Mouse (Mus musculus) heart, adult 2 months (tissue): Measurements from ENCODE around the gene Unc119b. TPM values are rescaled to one million over a fixed set of nuclear protein-coding genes. Genes with fewer than 3 reads are reported as not detected.

Experiments
- DNase-seq, 2 experiments: peaks; one replicate each; pipeline ENCODE4 v3.0.0; 2021
- H3K27ac ChIP-seq: fragments of 200-600 bp; 2 replicates; pipeline ENCODE4 v1.8.1; 2022
- H3K27me3 ChIP-seq: fragments of 200-500 bp; 2 replicates; pipeline ENCODE4 v1.6.1; 2012; ENCODE audit warnings: mild to moderate bottlenecking, low read length, inconsistent platforms, mixed read lengths; ENCODE audit not compliant: control insufficient read depth, insufficient read depth
- H3K36me3 ChIP-seq: fragments of 200-500 bp; 2 replicates; pipeline ENCODE4 v1.6.1; 2012; ENCODE audit warnings: low read length, inconsistent platforms; ENCODE audit not compliant: control insufficient read depth, insufficient read depth
- H3K4me1 ChIP-seq: fragments of 200-500 bp; 2 replicates; pipeline ENCODE4 v1.6.1; 2011; ENCODE audit warnings: low read length; ENCODE audit not compliant: control insufficient read depth, insufficient read depth
- H3K4me3 ChIP-seq: fragments of 200-600 bp; 2 replicates; pipeline ENCODE4 v1.8.1; 2022
- H3K79me2 ChIP-seq: fragments of 200-500 bp; replicated peaks from 2 replicates; pipeline ENCODE4 v1.6.1; 2012; ENCODE audit warnings: mild to moderate bottlenecking, inconsistent platforms, low read length, moderate library complexity, mixed read lengths; ENCODE audit not compliant: control insufficient read depth, insufficient read depth
- H3K9ac ChIP-seq: fragments of 200-500 bp; 2 replicates; pipeline ENCODE4 v1.6.1; 2012; ENCODE audit warnings: low read depth, mild to moderate bottlenecking, control low read depth, inconsistent platforms, low read length, mixed read lengths
- CTCF ChIP-seq: fragments of 200-600 bp; IDR thresholded peaks from 2 replicates; pipeline ENCODE4 v1.8.1; 2022; ENCODE audit warnings: antibody characterized with exemption, mild to moderate bottlenecking, moderate library complexity
- EP300 ChIP-seq: fragments of 200-500 bp; IDR thresholded peaks from 2 replicates; pipeline ENCODE4 v1.6.1; 2011; ENCODE audit warnings: low read depth, low read length, control low read depth; ENCODE audit not compliant: insufficient read depth
- POLR2A ChIP-seq: fragments of 200-500 bp; IDR thresholded peaks from 2 replicates; pipeline ENCODE4 v1.6.1; 2011; ENCODE audit warnings: mild to moderate bottlenecking, low read depth, low read length, control low read depth; ENCODE audit not compliant: insufficient read depth
- WGBS: fragments of 180-500 bp; shearing (Covaris S2); methylation state at CpG from one replicate; pipeline ENCODE4 v1.1.7; 2018; 5-methylcytosine and 5-hydroxymethylcytosine counted together
- intact Hi-C: fragments of 180-260 bp; cut with DNase I; formaldehyde crosslinking; loops from one replicate; pipeline ENCODE4 v1.15.1; 2025
- polyA plus RNA-seq: library from polyadenylated mRNA; depleted of rRNA; stranded (reverse); fragments of >200 nt; gene quantifications from 2 replicates; pipeline ENCODE4 v1.2.3, GENCODE M21; 2012
- total RNA-seq, 2 experiments: library from RNA; stranded (reverse); gene quantifications; 2 replicates each; pipeline ENCODE4 v1.2.3; 2021

The Unc119b gene
- total and polyA plus RNA-seq, 3 experiments = 15.8 to 22.0 (median 18.4) TPM

DNA sequence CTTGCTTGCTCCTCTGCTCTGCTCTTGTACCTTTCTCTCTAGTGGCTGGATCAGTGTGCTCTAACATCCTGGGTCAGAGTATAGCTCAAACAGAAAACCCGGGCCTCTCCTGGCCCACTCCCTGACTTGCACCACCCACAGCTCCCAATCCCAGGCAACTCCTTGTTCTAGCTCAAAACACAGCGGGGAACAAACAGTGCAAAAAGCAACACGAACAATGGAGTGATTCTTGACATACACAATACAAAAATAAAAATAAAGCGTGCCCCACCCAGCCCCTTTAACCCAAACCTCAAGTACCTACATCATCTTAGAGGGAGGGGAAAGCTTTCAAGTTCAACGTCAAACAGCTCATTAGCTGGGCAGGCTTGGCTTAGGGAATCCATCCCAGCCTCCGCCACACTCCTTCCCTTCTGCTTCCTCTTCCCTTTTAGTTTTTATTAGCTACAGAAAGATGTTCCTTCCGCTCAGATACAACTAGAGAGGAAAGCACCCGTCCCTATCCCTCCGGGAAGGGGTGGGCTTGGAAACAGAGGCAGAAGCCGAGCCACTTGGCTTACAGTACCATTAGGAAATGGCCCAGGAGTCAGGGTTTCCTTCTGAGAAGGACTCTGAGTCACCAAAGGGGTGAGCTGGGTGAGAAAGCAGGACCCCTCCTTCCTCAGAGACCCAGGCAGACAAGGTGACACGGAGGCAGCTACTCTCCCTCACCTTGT is 10.6 kb upstream of the Unc119b start:
- H3K4me3 ChIP-seq = no peak overlapping the region

DNA sequence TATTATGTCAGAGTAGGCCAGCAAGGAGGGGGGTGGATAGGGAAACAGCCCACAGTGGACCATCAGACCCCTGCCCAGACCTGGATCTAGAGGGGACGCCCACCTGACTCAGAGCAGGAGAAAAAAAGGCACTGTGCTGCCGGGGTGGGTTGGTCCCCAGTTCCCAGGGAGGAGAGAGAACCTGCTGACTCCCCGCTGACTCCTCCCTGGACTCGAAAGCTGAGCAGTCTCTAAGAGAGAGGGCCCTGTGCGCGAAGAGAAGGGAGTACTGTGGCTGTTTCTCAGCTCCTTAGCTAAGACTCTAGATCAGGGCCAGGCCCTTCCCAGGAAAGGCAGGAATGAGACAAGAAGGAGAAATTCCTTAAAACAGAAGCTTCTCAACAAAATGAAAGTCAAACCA is 9.7 kb upstream of the Unc119b start:
- Histone ChIP-seq H3K79me2 (no peaks in the 10 kb centered on the region), H3K27ac (peak overlapping the region; percentile 78), H3K27me3 (no peaks in the 10 kb centered on the region), H3K4me3 (no peak overlapping the region), H3K4me1 (peaks cover 16% of the 10 kb centered on the region), H3K9ac (no peak overlapping the region), H3K36me3 (0 out of 2 replicates have a peak, but pooled peaks cover 4% of the 10 kb centered on the region)
- peak in 1 of 2 experiments; percentile 19 for DNase-seq
- intact Hi-C loops = loop anchor here (1.0 kb wide), 1 partner anchor 17 kb away; no protein-coding TSS in a partner anchor
- WGBS = 85% methylated on average over 6 of the region's 6 CpGs
- TF ChIP-seq EP300 (no peak), CTCF (no peak), POLR2A (no peak)

More for the DNA sequence above, 10.6 kb upstream of the Unc119b start:
- Histone ChIP-seq H3K4me1 (peaks cover 16% of the 10 kb centered on the region), H3K27ac (peak overlapping the region; percentile 78), H3K9ac (no peak overlapping the region; the same call in 1 of the 2 replicates), H3K79me2 (no peaks in the 10 kb centered on the region), H3K36me3 (0 out of 2 replicates have a peak, but pooled peaks cover 4% of the 10 kb centered on the region), H3K27me3 (no peaks in the 10 kb centered on the region)
- peak; percentile 44 to 54 for DNase-seq
- TF ChIP-seq POLR2A = 0 out of 2 replicates have a peak, but pooled peaks have one; percentile 11
- TF ChIP-seq EP300 = no peak
- intact Hi-C loops = no loop called here
- 43% methylated on average over 11 of the region's 11 CpGs for WGBS

DNA sequence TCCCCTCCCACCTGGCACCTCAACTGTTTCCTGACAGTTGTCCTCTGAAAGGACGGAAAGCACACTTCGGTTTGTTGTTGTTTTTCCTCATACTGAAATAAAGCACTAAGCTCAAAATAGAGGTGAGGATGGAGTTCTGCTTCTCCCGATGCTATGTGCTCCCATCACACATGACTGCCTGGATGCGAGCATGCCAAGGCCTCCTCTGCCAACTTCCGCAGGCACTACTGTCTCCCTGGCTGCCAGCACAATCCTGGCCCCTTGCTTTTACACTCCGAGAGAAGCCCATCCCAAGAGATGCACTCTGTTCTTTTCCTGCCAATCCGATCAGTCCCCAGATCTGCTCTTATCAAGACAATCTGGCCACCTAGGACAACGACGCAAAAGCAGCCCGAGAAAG is 8.8 kb upstream of the Unc119b start:
- Histone ChIP-seq H3K9ac (no peak overlapping the region), H3K4me3 (no peak overlapping the region), H3K36me3 (0 out of 2 replicates have a peak, but pooled peaks cover 4% of the 10 kb centered on the region), H3K4me1 (peaks cover 16% of the 10 kb centered on the region), H3K27ac (peak overlapping the region; percentile 78), H3K79me2 (no peaks in the 10 kb centered on the region), H3K27me3 (no peaks in the 10 kb centered on the region)
- 42% methylated on average over 10 of the region's 10 CpGs for WGBS
- TF ChIP-seq CTCF (no peak), EP300 (no peak), POLR2A (no peak)
- intact Hi-C loops = no loop called here
- DNase-seq = peak in 1 of 2 experiments; percentile 19

DNA sequence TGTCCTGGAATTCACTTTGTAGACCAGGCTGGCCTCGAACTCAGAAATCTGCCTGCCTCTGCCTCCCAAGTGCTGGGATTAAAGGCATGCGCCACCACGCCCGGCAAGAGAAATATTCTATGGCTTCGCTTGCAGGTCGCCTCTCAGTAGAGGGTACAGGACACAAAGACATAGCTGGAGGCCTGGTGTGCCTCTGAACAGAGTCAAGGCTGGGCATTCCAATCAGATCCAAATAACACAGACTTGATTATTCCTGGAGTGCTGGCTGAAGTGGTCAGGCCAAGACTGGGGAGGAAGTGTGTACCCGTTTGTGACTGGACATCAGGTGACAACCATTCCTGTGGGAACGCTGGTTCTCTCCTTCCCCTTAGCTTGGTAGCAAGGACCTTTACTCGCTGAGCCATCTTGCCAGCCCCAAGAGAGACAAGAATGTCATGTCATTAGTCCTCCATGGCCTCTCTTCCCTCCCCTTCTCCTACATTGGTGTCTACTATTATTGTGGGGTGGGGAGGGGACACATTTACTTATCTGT is 7.5 kb upstream of the Unc119b start:
- H3K4me3 ChIP-seq = no peak overlapping the region
- no peak for TF ChIP-seq CTCF
- no peak for TF ChIP-seq POLR2A
- no peak for TF ChIP-seq EP300
- intact Hi-C loops = no loop called here
- peak in 1 of 2 experiments; percentile 15 for DNase-seq
- peaks cover 16% of the 10 kb centered on the region for H3K4me1 ChIP-seq
- 0 out of 2 replicates have a peak, but pooled peaks cover under 1% of the 10 kb centered on the region for H3K36me3 ChIP-seq
- no peak overlapping the region; the same call in 1 of the 2 replicates for H3K27ac ChIP-seq
- H3K9ac ChIP-seq = no peak overlapping the region
- no peaks in the 10 kb centered on the region for H3K27me3 ChIP-seq
- no peaks in the 10 kb centered on the region for H3K79me2 ChIP-seq
- WGBS = 89% methylated on average over 9 of the region's 9 CpGs

DNA sequence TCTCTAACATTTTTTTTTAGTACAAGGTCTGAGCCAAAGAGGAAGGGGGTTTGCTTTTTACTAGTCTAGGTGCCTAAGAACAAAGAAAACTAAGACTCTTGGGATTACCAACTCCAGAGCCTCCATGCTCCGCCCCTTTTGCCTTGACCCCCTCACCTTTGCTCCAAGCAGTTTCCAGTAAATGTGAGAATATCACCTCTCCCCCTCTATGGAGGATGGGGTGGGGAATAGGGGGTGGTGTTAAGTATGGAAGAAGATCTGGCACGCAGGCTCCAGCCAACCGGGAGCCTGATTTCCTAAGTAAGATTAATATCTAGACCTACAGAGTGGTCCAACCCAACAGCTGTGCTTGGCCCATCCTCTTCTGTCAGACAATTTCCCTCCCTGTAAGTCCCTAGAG is 6.0 kb upstream of the Unc119b start:
- Histone ChIP-seq H3K27ac (peak overlapping the region; percentile 43; the same call in 1 of the 2 replicates), H3K4me3 (no peak overlapping the region), H3K79me2 (no peaks in the 10 kb centered on the region), H3K36me3 (no peaks in the 10 kb centered on the region), H3K9ac (no peak overlapping the region), H3K4me1 (peaks cover 13% of the 10 kb centered on the region), H3K27me3 (no peaks in the 10 kb centered on the region)
- 46% methylated on average over 3 of the region's 3 CpGs for WGBS
- 0 out of 2 replicates have a peak, but pooled peaks have one; percentile 38 for TF ChIP-seq EP300
- no peak for TF ChIP-seq CTCF
- intact Hi-C loops = no loop called here
- DNase-seq = peak; percentile 41 to 42

DNA sequence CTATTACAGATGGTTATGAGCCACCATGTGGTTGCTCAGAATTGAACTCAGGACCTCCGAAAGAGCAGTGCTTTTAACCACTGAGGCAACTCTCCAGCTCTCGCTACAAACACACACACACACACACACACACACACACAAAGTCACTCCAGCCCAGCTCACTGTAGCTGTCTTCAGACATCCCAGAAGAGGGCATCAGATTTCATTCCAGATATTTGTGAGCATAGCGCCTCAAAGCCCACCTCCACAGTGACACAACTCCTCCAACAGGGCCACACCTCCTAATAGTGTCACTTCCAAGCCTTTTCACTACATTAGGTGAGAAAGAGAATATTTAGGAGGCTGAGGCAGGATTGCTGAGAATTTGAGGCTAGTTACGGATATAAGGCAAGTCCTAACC is 4.3 kb upstream of the Unc119b start:
- peaks cover 2% of the 10 kb centered on the region; the same call in 1 of the 2 replicates for H3K79me2 ChIP-seq
- no peak for TF ChIP-seq CTCF
- TF ChIP-seq POLR2A = no peak
- TF ChIP-seq EP300 = no peak

More for the DNA sequence above, 4.3 kb upstream of the Unc119b start:
- intact Hi-C loops = no loop called here
- 80% methylated on average over 4 of the region's 4 CpGs for WGBS
- Histone ChIP-seq H3K36me3 (no peaks in the 10 kb centered on the region), H3K4me3 (no peak overlapping the region), H3K4me1 (peaks cover 8% of the 10 kb centered on the region), H3K27ac (no peak overlapping the region), H3K27me3 (no peaks in the 10 kb centered on the region), H3K9ac (no peak overlapping the region)
- no peak for DNase-seq
